Mouse (Mus musculus) G1E (cell line): Measurements from ENCODE around the gene Asic2.

Source experiments
- CTCF ChIP-seq: IDR thresholded peaks from 2 replicates; pipeline ENCODE4 v1.5.1; 2012; ENCODE audit warnings: low read depth, low read length, inconsistent platforms, mixed read lengths
- GATA1 ChIP-seq: IDR thresholded peaks from 2 replicates; pipeline ENCODE4 v1.6.1; 2012; ENCODE audit warnings: borderline replicate concordance, low read length, inconsistent platforms, mixed read lengths
- TAL1 ChIP-seq: conservative IDR thresholded peaks from 2 replicates; pipeline ENCODE4 v1.6.1; 2012; ENCODE audit warnings: low read depth, low read length, inconsistent platforms, mixed read lengths

DNA sequence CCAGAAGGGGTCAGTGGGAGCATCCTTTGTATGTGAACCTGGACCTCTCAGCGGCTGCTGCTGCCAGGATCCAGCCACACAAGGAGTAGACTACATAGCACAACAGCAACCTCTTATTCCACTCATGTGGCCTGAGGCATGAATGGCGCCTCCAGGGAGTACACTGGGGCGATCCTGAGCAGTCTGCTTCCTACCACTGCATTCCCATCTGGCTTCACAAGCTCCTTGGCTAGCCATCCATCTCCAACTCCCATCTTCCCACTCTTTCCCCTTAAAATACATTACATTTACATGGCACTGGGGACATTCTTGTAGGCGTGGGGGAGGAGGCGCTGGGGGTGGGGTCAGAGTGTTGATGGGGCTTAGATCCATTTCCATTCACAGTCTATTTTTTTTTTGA, 1055.5 kb downstream of the Asic2 start:
- TF ChIP-seq CTCF (no peak), GATA1 (no peak), TAL1 (no peak)
